Mouse (Mus musculus) spleen, postnatal 10 days (tissue): ENCODE measurements at regions not wholly inside any gene's neighbourhood (a gene's known extent, or its start where the extent isn't known, plus 50 kb on each side); places are given as distances from the start of the nearest gene placed in this dataset.

Experiments
- DNase-seq, 2 experiments: peaks; one replicate each; pipeline ENCODE4 v3.0.0; 2021 to 2022; ENCODE audit warnings: low spot score in 2 of 2

GRCm38 (mm10) chr15:60111046-60111445 is 94.6 kb upstream of the 4933412E24Rik start:
- DNase-seq: no peak

GRCm38 (mm10) chr15:60104126-60104525 is 87.7 kb upstream of the 4933412E24Rik start:
- DNase-seq: no peak

- DNase-seq: no peak
These were observed 85.3 kb upstream of the 4933412E24Rik start for GRCm38 (mm10) chr15:60101485-60102280.

- DNase-seq: peak in 1 of 2 experiments; percentile 70
These were observed 80.7 kb upstream of the 4933412E24Rik start for GRCm38 (mm10) chr15:60097141-60097540.

- DNase-seq: no peak
These were observed 79.7 kb upstream of the 4933412E24Rik start for GRCm38 (mm10) chr15:60096131-60096530.

- DNase-seq: no peak
These were observed 73.5 kb upstream of the 4933412E24Rik start for GRCm38 (mm10) chr15:60089921-60090320.

- DNase-seq: no peak
These were observed 72.8 kb upstream of the 4933412E24Rik start for GRCm38 (mm10) chr15:60088964-60089899.
